Mouse (Mus musculus): ENCODE measurements around the gene Eif2ak2.
A peak's percentile ranks its signal among the peaks of the same experiment; 100 is the strongest.

Gene Eif2ak2

DNA sequence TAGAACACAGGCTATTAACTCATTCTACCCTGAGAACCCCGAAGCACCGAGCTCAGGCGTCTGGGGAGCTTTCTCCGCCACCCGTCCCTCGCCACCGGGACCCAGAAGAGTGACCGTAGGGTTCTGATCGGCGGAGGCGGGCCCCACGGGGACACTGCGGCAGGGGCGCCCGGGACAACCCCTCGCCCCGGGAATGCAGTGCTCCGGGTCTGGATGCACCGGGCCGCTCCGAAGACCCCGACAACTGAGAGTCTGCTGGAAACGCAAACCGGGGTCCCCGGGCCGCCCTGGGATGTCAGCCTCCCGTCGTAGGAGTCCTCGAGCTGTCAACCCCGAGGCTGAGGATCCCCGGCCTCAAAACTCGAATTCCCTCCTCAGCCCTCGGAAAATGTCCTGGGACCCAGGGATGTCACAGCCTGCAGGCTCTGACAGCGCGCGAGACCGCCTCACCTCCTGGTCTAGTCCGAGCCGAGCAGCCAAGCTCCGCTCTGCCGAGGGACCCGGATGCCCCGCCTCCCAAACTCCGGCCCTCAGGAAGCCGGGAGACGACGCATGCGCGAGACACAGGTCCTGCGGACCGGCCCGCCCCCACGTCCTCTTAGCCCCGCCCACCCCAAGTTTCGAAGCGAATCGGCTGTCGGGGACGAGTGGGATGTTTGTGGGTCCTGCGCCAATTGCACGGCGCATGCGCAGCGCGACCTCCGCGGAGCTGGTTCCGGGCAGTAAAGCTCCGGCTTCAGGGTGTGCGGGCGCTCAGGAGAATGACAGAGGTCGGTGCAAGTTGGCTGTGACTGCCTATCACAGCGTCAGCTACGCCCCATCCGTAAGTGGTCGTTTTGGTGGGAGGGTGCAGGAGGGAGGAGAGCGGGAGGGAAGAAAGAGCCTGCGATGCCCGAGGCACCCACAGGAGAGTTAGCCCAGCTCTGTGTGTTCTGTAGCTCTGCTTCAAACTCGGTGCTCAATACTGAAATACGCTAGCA, 47.2 kb downstream of the Eif2ak2 start, which contains the start of the genes Heatr5b and Gpatch11:
Gene Heatr5b (minus strand): TSS at position 509 of the 980 bp plus-strand sequence.
Gene Gpatch11 (plus strand): TSS at position 712 of the 980 bp plus-strand sequence.
- peak; percentile 100 for DNase-seq (ENCODE audit: low spot score)

DNA sequence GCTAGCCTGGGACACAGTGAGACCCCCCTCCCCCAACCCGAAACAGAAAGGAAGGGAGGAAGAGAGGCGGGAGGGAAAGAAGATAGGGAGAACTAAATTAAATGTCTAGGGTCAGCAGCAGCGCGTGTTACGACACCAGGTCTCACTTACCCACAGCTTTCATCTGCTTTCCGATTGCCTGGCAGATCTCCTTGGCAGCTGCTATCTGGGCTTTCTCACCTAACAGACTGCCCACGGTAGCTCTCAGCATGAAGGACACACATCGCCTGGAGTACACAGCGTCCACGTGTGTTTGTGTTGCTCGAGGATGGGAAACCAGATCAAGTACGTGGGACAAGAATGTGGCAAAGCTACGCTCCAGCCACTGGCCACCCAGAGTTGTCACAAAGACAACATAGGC, 58.0 kb downstream of the Eif2ak2 start:
- no peak for DNase-seq (ENCODE audit: low spot score)

DNA sequence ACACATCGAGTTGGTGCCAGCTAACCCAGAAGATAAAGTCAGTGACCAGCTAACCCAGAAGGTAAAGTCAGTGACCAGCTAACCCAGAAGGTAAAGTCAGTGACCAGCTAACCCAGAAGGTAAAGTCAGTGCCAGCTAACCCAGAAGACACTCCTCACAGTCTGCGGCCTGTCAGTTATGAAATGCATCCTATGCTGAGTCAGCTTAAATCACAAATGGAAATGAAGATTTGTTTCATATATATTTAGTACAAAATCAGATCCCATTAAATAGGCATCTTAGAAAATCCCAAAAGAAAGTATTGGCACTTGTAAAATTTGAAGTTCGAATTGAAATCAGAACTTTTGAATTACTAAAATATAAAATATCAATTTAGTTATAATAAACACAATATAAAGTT, 72.8 kb downstream of the Eif2ak2 start:
- DNase-seq (ENCODE audit: low spot score) = no peak

DNA sequence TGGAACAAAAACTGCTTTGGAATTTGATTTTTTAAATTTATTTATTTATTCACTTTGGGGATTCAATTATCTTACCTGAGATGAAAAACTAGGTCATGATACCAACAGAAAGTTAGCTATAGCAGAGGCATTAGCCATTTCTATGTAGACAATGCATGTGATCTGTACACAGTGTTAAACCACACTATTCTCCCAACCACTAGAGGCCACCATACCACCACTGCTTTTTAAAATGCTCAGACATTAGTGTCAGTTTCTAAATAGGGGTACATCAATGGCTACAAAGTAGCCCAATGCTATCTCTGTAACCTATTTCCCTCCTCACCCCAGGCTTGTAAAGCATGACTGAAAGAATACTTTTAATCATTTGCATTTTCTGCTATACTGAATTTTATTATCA, 73.4 kb downstream of the Eif2ak2 start:
- DNase-seq (ENCODE audit: low spot score) = peak; percentile 62

Measured in retina, embryonic 14.5 days (tissue).